9 mouse cellular contexts compared by ENCODE assay signal in the genomic region with DNA sequence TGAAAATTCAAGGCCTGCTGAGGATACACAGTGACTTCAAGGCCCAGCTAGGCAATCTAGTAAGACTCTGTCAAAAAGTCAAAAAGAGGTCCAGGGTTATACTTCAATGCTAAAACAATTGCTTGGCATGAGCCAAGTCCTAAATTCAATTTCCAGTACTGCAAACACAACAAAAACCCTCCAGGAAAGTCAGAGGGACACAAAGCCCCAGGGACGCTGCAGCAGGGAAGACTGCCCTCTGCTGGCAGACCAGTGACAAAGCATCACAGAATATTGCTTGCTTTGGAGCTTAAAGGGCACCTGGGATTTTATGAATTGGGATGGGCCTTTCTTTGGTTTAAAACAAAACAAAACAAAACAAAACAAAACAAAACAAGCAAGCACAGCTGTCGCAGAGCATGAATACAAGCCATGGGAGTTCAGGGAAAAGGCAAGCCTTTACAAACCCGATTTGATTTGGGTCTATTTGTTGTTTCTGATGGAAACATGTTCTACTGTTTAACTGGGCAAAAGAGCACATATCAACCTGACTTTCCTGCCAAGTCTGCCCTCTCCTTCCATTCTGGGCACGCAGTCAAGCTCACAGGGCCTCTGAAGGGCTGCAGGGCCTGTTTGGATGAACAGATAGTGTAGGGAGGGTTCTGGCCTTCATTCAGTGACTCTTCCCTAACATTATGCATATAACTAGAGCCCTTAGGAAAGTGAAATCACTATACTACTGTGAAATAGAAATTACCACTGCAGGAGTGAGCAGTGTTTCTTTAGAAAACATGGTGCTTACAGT. TPM values are rescaled to one million over a fixed set of nuclear protein-coding genes. Genes with fewer than 3 reads are reported as not detected.
DNase-seq lines count a peak whose midpoint lies in the region; ATAC-seq and TF ChIP-seq lines count a peak whose summit lies in the region.
"Had no signal": no experiment of that assay in that cellular context is flagged by ENCODE, and none has a peak within 500 bp of the region (broad histone marks: within the 10 kb centered on the region; RNA-seq: fewer than 3 reads in every experiment).

No protein-coding gene starts in this region.

- H3K27ac ChIP-seq in neural tube, embryonic 15.5 days (replicated peaks): no peak overlapping the region
- no peak overlapping the region for H3K27ac ChIP-seq in bone marrow, adult 2 months (ENCODE audit: control insufficient read depth, insufficient read depth, low read depth, low read length, poor library complexity)
- H3K27ac ChIP-seq in neural tube, embryonic 11.5 days (ENCODE audit: low read depth, low read length): no peak overlapping the region
- H3K27ac ChIP-seq: neural tube, embryonic 13.5 days had no signal

- TF ChIP-seq CTCF in bone marrow, adult 2 months (IDR thresholded peaks at IDR 0.05; ENCODE audit: control insufficient read depth, insufficient read depth, low read length): peak; percentile 72

- no peaks in the 10 kb centered on the region for H3K27me3 ChIP-seq in neural tube, embryonic 15.5 days (replicated peaks)
- no peaks in the 10 kb centered on the region for H3K27me3 ChIP-seq in neural tube, embryonic 11.5 days (ENCODE audit: control insufficient read depth, insufficient read depth, low read length)
- H3K27me3 ChIP-seq: neural tube, embryonic 13.5 days had no signal

- H3K4me1 ChIP-seq in neural tube, embryonic 15.5 days: no peaks in the 10 kb centered on the region
- H3K4me1 ChIP-seq in bone marrow, adult 2 months (ENCODE audit: control insufficient read depth, insufficient read depth, low read length): no peaks in the 10 kb centered on the region
- no peaks in the 10 kb centered on the region for H3K4me1 ChIP-seq in neural tube, embryonic 11.5 days (ENCODE audit: control insufficient read depth, insufficient read depth, low read length)
- H3K4me1 ChIP-seq: neural tube, embryonic 13.5 days had no signal

- no peak overlapping the region for H3K9ac ChIP-seq in neural tube, embryonic 15.5 days (replicated peaks)
- no peak overlapping the region for H3K9ac ChIP-seq in neural tube, embryonic 11.5 days (ENCODE audit: low read length)
- H3K9ac ChIP-seq: neural tube, embryonic 13.5 days had no signal

- H3K4me2 ChIP-seq in neural tube, embryonic 15.5 days: no peak overlapping the region
- no peak overlapping the region for H3K4me2 ChIP-seq in neural tube, embryonic 11.5 days (ENCODE audit: low read depth)
- H3K4me2 ChIP-seq: neural tube, embryonic 13.5 days had no signal

- DNase-seq in frontal cortex, postnatal 14 days (ENCODE audit: low spot score in 2 of 2): no peak
- DNase-seq in neural tube, embryonic 10.5 days (ENCODE audit: extremely low spot score, low spot score): peak; percentile 15
- peak; percentile 16 for DNase-seq in neural tube, embryonic 11.5 days (ENCODE audit: low spot score)
- DNase-seq in left cerebral cortex, adult 11 months (ENCODE audit: low spot score): no peak

- no peaks in the 10 kb centered on the region for H3K9me3 ChIP-seq in neural tube, embryonic 15.5 days (replicated peaks)
- no peaks in the 10 kb centered on the region for H3K9me3 ChIP-seq in neural tube, embryonic 11.5 days (ENCODE audit: control insufficient read depth, low read length)
- H3K9me3 ChIP-seq: neural tube, embryonic 13.5 days had no signal

- H3K4me3 ChIP-seq in neural tube, embryonic 15.5 days (replicated peaks): no peak overlapping the region
- H3K4me3 ChIP-seq in bone marrow, adult 2 months (replicated peaks; ENCODE audit: control insufficient read depth, low read depth, low read length): no peak overlapping the region
- no peak overlapping the region for H3K4me3 ChIP-seq in neural tube, embryonic 11.5 days (ENCODE audit: low read depth, low read length)
- H3K4me3 ChIP-seq: neural tube, embryonic 13.5 days had no signal

- peak; percentile 70 for ATAC-seq in frontal cortex, adult (ENCODE audit: low TSS enrichment)
- ATAC-seq in neural tube, embryonic 15.5 days (ENCODE audit: low FRiP score): no peak
- ATAC-seq in granulocyte monocyte progenitor cell, adult 5-6 weeks (replicated peaks; ENCODE audit: poor library complexity, severe bottlenecking): peak; percentile 78
- ATAC-seq in neural tube, embryonic 11.5 days (ENCODE audit: insufficient read depth, low FRiP score, low TSS enrichment): no peak

- H3K36me3 ChIP-seq in neural tube, embryonic 15.5 days: peaks cover 2% of the 10 kb centered on the region; the same call in 1 of the 2 replicates
- no peaks in the 10 kb centered on the region for H3K36me3 ChIP-seq in neural tube, embryonic 11.5 days (ENCODE audit: control insufficient read depth, insufficient read depth, low read length)

- WGBS in neural tube, embryonic 15.5 days: 43% methylated on average over 4 of the region's 4 CpGs
- WGBS in bone marrow, adult 2 months: 41% methylated on average over 4 of the region's 4 CpGs
- WGBS in neural tube, embryonic 11.5 days: 43% methylated on average over 4 of the region's 4 CpGs

- TF ChIP-seq POLR2A in bone marrow, adult 2 months (IDR thresholded peaks at IDR 0.05; ENCODE audit: borderline replicate concordance, control insufficient read depth, low read depth, low read length): no peak

RNA-seq across cellular contexts. Expression of a gene that starts 16.3 kb away (rescaled TPM):
- 31.3 and 32.4 TPM in 2 replicates for polyA plus RNA-seq in neural tube, embryonic 15.5 days (2015; fragmentation: Nextera tagmentation; extraction: Ambion mirVana)
- polyA plus RNA-seq in bone marrow, adult 2 months (2011; ENCODE audit: insufficient read depth, insufficient read length, low replicate concordance, missing spikeins): 8.4 and 15.9 TPM in 2 replicates
- 11.4 and 16.9 TPM in 2 replicates for total RNA-seq in granulocyte monocyte progenitor cell, adult 5-6 weeks (2014; fragmentation: Nextera tagmentation)
- 33.9 and 36.4 TPM in 2 replicates for total RNA-seq in granulocyte monocyte progenitor cell, adult 5-6 weeks (2017)
- polyA plus RNA-seq in neural tube, embryonic 11.5 days (2014; fragmentation: Nextera tagmentation; extraction: Ambion mirVana): 35.0 and 39.4 TPM in 2 replicates

RNA-seq across cellular contexts. Expression of a gene that starts 29.1 kb away (rescaled TPM):
- polyA plus RNA-seq in neural tube, embryonic 15.5 days (2015; fragmentation: Nextera tagmentation; extraction: Ambion mirVana): 82.6 and 87.9 TPM in 2 replicates
- 19.8 and 30.5 TPM in 2 replicates for polyA plus RNA-seq in bone marrow, adult 2 months (2011; ENCODE audit: insufficient read depth, insufficient read length, low replicate concordance, missing spikeins)
- total RNA-seq in granulocyte monocyte progenitor cell, adult 5-6 weeks (2014; fragmentation: Nextera tagmentation): 88.1 and 119 TPM in 2 replicates
- total RNA-seq in granulocyte monocyte progenitor cell, adult 5-6 weeks (2017): 91.0 and 91.3 TPM in 2 replicates
- 79.2 and 91.3 TPM in 2 replicates for polyA plus RNA-seq in neural tube, embryonic 11.5 days (2014; fragmentation: Nextera tagmentation; extraction: Ambion mirVana)

RNA-seq across cellular contexts. Expression of a gene that starts 42.7 kb away (rescaled TPM):
- polyA plus RNA-seq in neural tube, embryonic 15.5 days (2015; fragmentation: Nextera tagmentation; extraction: Ambion mirVana): 11.1 and 14.1 TPM in 2 replicates
- 6.0 and 9.8 TPM in 2 replicates for polyA plus RNA-seq in bone marrow, adult 2 months (2011; ENCODE audit: insufficient read depth, insufficient read length, low replicate concordance, missing spikeins)
- 21.9 and 26.4 TPM in 2 replicates for total RNA-seq in granulocyte monocyte progenitor cell, adult 5-6 weeks (2014; fragmentation: Nextera tagmentation)
- total RNA-seq in granulocyte monocyte progenitor cell, adult 5-6 weeks (2017): 39.6 and 41.4 TPM in 2 replicates
- polyA plus RNA-seq in neural tube, embryonic 11.5 days (2014; fragmentation: Nextera tagmentation; extraction: Ambion mirVana): 16.9 and 17.0 TPM in 2 replicates

Comparison
In these comparisons a context has a peak if more than half of its experiments do, and no peak if none do; other contexts are left out.
1. ATAC-seq: peak in frontal cortex, adult (single experiment) and granulocyte monocyte progenitor cell, adult 5-6 weeks (single experiment); none in neural tube, embryonic 15.5 days (single experiment) and neural tube, embryonic 11.5 days (single experiment).
2. DNase-seq: peak in neural tube, embryonic 10.5 days (single experiment) and neural tube, embryonic 11.5 days (single experiment); none in frontal cortex, postnatal 14 days (0 of 2) and left cerebral cortex, adult 11 months (single experiment).